Mouse (Mus musculus): ENCODE data around the gene Fam205a1. TPM values are rescaled to one million over a fixed set of nuclear protein-coding genes. Genes with fewer than 3 reads are reported as not detected.

Gene Fam205a1
- polyA plus RNA-seq, 1 experiment: not detected

Other genes starting within 250 kb of the Fam205a1 start
- 1.4 and 1.7 TPM in 2 replicates for gene Gm10591, start 241.7 kb downstream of the Fam205a1 start, polyA plus RNA-seq (2012; rRNA removed)
- gene Gm2564, start 224.2 kb downstream of the Fam205a1 start, polyA plus RNA-seq (2012; rRNA removed): 39.5 and 46.7 TPM in 2 replicates
- not detected in 2 replicates for gene Ccl27b, start 198.6 kb downstream of the Fam205a1 start, polyA plus RNA-seq (2012; rRNA removed)
- gene Il11ra2, start 192.0 kb downstream of the Fam205a1 start, polyA plus RNA-seq (2012; rRNA removed): not detected in 2 replicates
- 0.30 TPM in 1 of 2 replicates, not detected in the other for gene 4930578G10Rik, start 118.3 kb downstream of the Fam205a1 start, polyA plus RNA-seq (2012; rRNA removed)
- 467 and 512 TPM in 2 replicates for gene Ccl19, start 97.3 kb downstream of the Fam205a1 start, polyA plus RNA-seq (2012; rRNA removed)
- 248 and 325 TPM in 2 replicates for gene Ccl21a, start 79.9 kb downstream of the Fam205a1 start, polyA plus RNA-seq (2012; rRNA removed)
- not detected in 2 replicates for gene Gm12394, start 2.9 kb upstream of the Fam205a1 start, polyA plus RNA-seq (2012; rRNA removed)
- not detected in 2 replicates for gene Fam205c, start 20.3 kb upstream of the Fam205a1 start, polyA plus RNA-seq (2012; rRNA removed)
- gene Phf24, start 62.8 kb upstream of the Fam205a1 start, polyA plus RNA-seq (2012; rRNA removed): 1.1 and 1.5 TPM in 2 replicates
- gene Dnajb5, start 95.9 kb upstream of the Fam205a1 start, polyA plus RNA-seq (2012; rRNA removed): 12.2 and 15.1 TPM in 2 replicates
- gene 1700022I11Rik, start 115.7 kb upstream of the Fam205a1 start, polyA plus RNA-seq (2012; rRNA removed): not detected in 2 replicates
- gene Vcp, start 146.6 kb upstream of the Fam205a1 start, polyA plus RNA-seq (2012; rRNA removed): 68.4 and 76.1 TPM in 2 replicates
- gene Fancg, start 156.6 kb upstream of the Fam205a1 start, polyA plus RNA-seq (2012; rRNA removed): 13.5 and 16.7 TPM in 2 replicates
- gene Pigo, start 171.9 kb upstream of the Fam205a1 start, polyA plus RNA-seq (2012; rRNA removed): 25.2 and 33.4 TPM in 2 replicates
- gene Stoml2, start 177.8 kb upstream of the Fam205a1 start, polyA plus RNA-seq (2012; rRNA removed): 42.8 and 47.0 TPM in 2 replicates
- gene Fam214b, start 192.3 kb upstream of the Fam205a1 start, polyA plus RNA-seq (2012; rRNA removed): 21.1 and 28.2 TPM in 2 replicates
- gene Unc13b, start 205.1 kb upstream of the Fam205a1 start, polyA plus RNA-seq (2012; rRNA removed): 0.65 and 0.92 TPM in 2 replicates

Measured in spleen, adult 2 months (tissue).